Mouse (Mus musculus) lung, postnatal 25 days (tissue): Measurements from ENCODE around the gene Naa11.

Source experiments
- DNase-seq: peaks from one replicate; pipeline ENCODE4 v3.0.0; 2022; ENCODE audit warnings: low spot score

The Naa11 gene

DNA sequence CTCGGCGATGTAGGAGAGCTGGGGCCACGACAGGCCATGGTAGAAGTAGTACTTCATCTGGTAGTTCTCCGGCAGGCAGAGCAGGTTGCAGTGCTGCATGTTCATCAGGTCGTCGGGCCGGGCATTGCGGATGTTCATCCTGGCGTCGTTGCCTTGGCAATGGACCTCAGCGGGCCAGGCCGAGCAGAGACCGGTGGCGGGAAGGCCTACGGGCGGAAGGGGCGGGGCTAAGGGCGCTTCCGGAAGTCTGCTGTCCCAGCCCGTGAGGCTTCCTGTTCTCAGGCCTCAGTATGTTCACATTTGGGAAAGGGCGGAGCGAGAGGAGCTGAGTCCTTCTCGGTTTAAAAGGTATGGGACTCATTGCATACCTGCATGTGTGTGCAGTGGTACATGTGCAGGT is at the start of gene Naa11:
Gene Naa11, minus strand, starts transcription at position 220 of the 400 bp plus-strand sequence.
- no peak for DNase-seq

DNA sequence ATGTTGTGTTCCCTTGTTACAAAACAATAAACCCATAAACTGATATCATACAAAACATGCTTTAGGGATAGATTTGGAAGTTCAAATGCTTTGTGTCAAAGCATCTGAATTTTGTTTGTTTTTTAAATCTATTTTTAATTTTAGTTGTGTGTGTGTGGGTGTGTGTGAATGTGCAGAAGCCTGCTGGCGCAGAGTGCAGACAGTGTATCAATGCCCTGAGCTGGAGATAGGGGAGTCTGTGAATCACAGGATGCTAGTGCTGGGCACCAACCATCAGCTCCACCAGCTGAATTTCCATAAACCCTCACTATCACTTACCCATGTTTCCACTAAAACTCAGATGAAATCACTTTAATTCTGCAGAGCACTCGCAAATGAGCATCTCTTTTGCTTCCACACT is 40.3 kb upstream of the Naa11 start:
- no peak for DNase-seq

GRCm38 (mm10) chr5:97429976-97430375 is 37.8 kb upstream of the Naa11 start:
- DNase-seq: no peak

DNA sequence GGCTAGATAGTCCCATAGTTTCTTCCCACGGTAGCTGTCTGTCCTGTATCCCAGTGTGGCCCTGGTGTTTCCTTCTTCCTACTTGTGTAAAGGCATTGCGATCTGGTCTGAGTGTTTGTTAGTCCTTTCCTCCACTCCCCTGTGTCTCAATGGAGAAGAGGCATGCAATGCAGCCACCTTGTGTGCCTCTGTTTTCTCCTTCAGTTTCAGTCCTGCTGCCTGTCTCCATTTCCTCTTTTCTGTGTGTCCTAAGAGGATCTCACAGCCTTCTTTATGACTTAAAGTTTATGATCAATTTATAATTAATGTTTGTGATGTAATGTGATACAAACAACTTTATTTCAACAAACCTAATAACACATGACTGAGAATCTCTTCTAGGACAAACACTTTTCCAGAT is 29.5 kb upstream of the Naa11 start:
- no peak for DNase-seq

DNA sequence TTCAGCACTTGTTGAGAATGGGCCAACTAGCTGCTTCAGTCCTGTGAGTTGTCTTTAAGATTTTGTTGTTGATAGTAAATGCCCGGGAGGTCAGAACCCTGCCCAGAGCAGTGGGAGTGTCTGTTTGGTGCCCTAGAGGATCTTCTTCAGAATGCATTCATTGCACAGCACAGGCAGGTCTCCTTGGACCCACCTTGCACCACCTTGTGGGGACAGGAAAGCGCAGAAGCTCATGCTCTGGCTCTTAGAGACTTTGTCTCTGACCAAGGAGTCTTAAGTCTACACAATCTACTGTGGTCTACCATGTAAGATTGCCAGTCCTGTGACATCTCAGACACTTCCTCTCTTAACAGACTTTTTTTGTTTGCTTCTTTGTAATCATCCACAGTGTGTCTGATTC is 25.0 kb upstream of the Naa11 start:
- no peak for DNase-seq

GRCm38 (mm10) chr5:97415837-97416236 is 23.7 kb upstream of the Naa11 start:
- no peak for DNase-seq

GRCm38 (mm10) chr5:97413716-97414115 is 21.5 kb upstream of the Naa11 start:
- no peak for DNase-seq

- no peak for DNase-seq
Observed at GRCm38 (mm10) chr5:97410190-97410589, 18.0 kb upstream of the Naa11 start.

- no peak for DNase-seq
Observed at GRCm38 (mm10) chr5:97409234-97409704, 17.1 kb upstream of the Naa11 start.

- no peak for DNase-seq
Observed at GRCm38 (mm10) chr5:97401042-97401441, 8.9 kb upstream of the Naa11 start.

GRCm38 (mm10) chr5:97397585-97397984 is 5.4 kb upstream of the Naa11 start:
- DNase-seq: no peak

GRCm38 (mm10) chr5:97387622-97388021 is 4.6 kb downstream of the Naa11 start:
- DNase-seq: no peak

DNA sequence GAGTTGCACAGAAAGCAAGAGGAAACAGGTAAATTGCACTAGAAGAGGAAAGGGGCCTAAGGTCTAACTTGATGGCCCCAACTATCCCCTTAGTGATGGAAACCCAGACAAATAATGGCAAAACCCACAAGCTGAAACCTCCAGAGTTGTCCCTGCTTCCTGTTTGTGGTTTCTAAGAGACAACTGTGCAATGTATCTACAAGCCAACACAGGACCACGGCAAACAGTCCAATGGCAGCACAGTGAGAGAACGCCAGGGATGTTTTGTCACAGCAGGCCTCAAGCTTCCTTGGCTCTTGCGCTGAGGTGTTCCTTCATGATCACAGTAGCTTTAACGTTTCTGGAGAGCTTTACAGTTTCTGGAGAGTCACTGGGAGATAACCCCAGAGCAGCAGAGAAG is 7.8 kb downstream of the Naa11 start:
- no peak for DNase-seq

GRCm38 (mm10) chr5:97382548-97383222 is 9.5 kb downstream of the Naa11 start:
- no peak for DNase-seq

- no peak for DNase-seq
Observed at GRCm38 (mm10) chr5:97379976-97380375, 12.2 kb downstream of the Naa11 start.

GRCm38 (mm10) chr5:97364781-97365180 is 27.4 kb downstream of the Naa11 start:
- DNase-seq: no peak

GRCm38 (mm10) chr5:97364252-97364651 is 27.9 kb downstream of the Naa11 start:
- DNase-seq: no peak

GRCm38 (mm10) chr5:97362539-97362938 is 29.6 kb downstream of the Naa11 start:
- DNase-seq: peak; percentile 67

DNA sequence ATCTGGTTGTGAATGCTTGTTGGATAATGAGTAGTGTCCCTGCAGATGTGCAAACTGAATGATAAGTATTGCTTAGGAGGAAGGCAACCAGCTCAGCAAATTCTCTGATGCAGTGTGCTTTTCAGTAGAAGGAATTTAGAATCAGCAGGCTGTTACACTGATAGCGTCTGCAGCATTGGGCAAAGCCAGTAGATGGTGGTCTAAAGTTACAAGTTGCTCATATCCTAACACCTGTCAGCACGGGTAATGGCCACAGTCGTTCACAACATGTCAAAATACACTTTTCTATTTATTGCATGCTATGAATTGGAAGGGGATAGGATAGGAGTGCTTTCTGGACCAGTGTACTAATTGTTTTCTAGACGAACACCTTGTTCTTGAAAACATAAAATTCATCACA is 33.1 kb downstream of the Naa11 start:
- no peak for DNase-seq

DNA sequence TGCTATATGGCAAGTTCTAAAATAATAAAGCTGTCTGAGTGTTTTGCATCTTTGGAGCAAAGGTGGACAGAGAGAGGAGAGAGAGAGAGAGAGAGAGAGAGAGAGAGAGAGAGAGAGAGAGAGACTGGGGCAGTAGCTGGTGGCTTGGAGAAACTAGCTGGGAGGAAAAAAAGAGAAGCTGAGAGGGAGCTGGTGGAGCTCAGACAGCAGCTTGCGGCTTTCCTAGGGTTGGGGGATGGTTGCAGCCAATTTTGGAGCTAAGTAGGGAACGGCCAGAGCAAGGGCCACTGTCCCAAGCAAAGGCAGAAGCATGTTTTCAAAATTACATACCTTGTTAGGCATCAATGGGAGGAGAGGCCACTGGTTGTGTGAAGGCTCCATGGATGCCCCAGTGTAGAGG is 36.0 kb downstream of the Naa11 start:
- DNase-seq: no peak

- no peak for DNase-seq
Observed at GRCm38 (mm10) chr5:97355152-97355551, 37.0 kb downstream of the Naa11 start.

DNA sequence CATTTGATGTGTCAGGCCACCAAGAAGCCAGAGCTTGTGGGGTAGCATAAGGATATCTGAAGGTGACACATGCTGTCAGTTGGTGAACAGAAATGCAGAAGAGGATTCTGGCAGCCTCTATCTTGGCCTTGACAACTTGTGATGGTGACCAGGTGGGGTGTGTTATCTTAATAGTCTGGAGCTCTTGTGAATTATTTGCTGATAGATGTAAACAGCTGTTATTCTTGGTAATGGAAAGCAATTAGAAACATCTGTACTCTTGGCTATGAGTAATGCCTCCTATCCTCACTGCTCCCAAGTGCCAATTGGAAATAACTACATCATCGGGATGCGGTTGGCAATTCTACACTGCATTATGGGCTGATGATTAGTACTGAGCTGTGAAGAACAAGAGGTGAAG is 43.4 kb downstream of the Naa11 start:
- peak; percentile 26 for DNase-seq

DNA sequence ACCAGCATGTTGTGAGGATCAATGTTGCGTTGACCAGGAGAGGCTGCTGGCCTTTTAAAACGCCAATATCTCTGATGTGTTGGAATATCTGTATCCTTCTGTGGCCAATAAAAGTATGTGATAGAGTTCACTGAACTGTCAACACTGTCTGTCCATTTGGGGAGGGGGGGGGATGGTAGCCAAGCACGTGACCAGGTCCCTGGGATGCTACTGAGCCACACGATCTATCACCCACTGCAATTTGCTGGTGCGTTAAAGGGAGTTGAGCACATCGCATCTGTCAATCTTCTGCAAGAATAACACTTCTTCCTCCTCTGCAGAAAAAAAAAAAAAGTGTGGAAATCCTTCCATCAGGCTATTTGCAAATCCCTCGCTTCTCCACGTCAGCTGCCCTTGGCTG is 43.9 kb downstream of the Naa11 start:
- DNase-seq: no peak

DNA sequence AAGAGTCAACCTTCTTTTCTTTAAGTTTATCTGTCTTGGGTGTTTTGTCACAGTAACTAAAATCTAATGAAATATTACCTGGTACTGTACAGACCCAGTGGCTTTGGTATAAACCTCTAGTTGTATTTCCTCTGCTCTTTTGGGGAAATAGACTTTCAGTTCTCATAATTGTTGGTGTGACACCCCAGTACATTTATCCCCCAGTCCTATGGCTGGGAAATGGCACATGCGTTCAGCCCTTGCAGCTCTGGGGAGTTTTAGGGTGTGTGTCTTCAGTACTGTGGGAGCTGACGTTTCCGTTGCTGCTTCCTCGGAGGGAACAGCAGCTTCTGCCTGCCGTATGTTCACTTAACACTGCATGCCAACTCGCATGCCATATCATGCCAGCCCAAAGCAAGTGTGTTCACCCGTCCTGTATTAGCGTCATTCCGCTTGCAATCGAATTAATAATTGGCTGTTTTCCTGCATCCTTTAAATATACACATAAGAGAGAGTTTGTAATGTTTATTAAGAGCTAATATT is 46.4 kb downstream of the Naa11 start:
- DNase-seq: no peak
